Mouse (Mus musculus) G1E (cell line): ENCODE results near the gene Zfp846.

ENCODE experiments used
- CTCF ChIP-seq: IDR thresholded peaks from 2 replicates; pipeline ENCODE4 v1.5.1; 2012; ENCODE audit warnings: low read depth, low read length, inconsistent platforms, mixed read lengths
- GATA1 ChIP-seq: IDR thresholded peaks from 2 replicates; pipeline ENCODE4 v1.6.1; 2012; ENCODE audit warnings: borderline replicate concordance, low read length, inconsistent platforms, mixed read lengths
- POLR2AphosphoS5 ChIP-seq: IDR thresholded peaks from 2 replicates; pipeline ENCODE4 v1.6.1; 2012; ENCODE audit warnings: low read depth, low read length, inconsistent platforms; ENCODE audit not compliant: insufficient replicate concordance
- TAL1 ChIP-seq: conservative IDR thresholded peaks from 2 replicates; pipeline ENCODE4 v1.6.1; 2012; ENCODE audit warnings: low read depth, low read length, inconsistent platforms, mixed read lengths

- TF ChIP-seq CTCF (no peak), GATA1 (no peak), POLR2AphosphoS5 (no peak), TAL1 (no peak)
Observed at GRCm38 (mm10) chr9:20644360-20645081, 63.4 kb downstream of the Zfp846 start, which contains the start of gene Fbxl12.
